Mouse (Mus musculus) hindbrain, embryonic 11.5 days (tissue): ENCODE data around the gene Atg2a. TPM values are rescaled to one million over a fixed set of nuclear protein-coding genes. Genes with fewer than 3 reads are reported as not detected.
"Not testable (repeated sequence)": the region's sequence is repeated elsewhere in the genome, so short reads cannot be mapped to it uniquely, and the experiment has no call there.

Experiments
- ATAC-seq: fragments of 200-750 bp; cut with Nextera tagmentation; 2 replicates; pipeline ENCODE4 v1.8.0; 2017; ENCODE audit warnings: mild to moderate bottlenecking, moderate TSS enrichment, moderate library complexity; ENCODE audit not compliant: low FRiP score
- DNase-seq: peaks from one replicate; pipeline ENCODE4 v3.0.0-alpha.2; 2015; ENCODE audit warnings: low spot score
- H3K27ac ChIP-seq: fragments of 300-500 bp; sonication (generic); 2 replicates; pipeline ENCODE4 v1.5.1; 2014; ENCODE audit warnings: mild to moderate bottlenecking, low read depth, low read length
- H3K27me3 ChIP-seq: fragments of 300-500 bp; sonication (generic); 2 replicates; pipeline ENCODE4 v1.6.1; 2014; ENCODE audit warnings: mild to moderate bottlenecking, low read length, moderate library complexity, mixed read lengths; ENCODE audit not compliant: control insufficient read depth, insufficient read depth
- H3K36me3 ChIP-seq: fragments of 300-500 bp; sonication (generic); 2 replicates; pipeline ENCODE4 v1.6.1; 2014; ENCODE audit warnings: mild to moderate bottlenecking, low read length, moderate library complexity, mixed read lengths; ENCODE audit not compliant: control insufficient read depth, insufficient read depth
- H3K4me1 ChIP-seq: fragments of 300-500 bp; sonication (generic); replicated peaks from 2 replicates; pipeline ENCODE4 v1.6.1; 2014; ENCODE audit warnings: low read length, mixed read lengths; ENCODE audit not compliant: control insufficient read depth, insufficient read depth
- H3K4me2 ChIP-seq: fragments of 300-500 bp; sonication (generic); replicated peaks from 2 replicates; pipeline ENCODE4 v1.6.1; 2014; ENCODE audit warnings: mild to moderate bottlenecking, low read depth, low read length
- H3K4me3 ChIP-seq: fragments of 300-500 bp; sonication (generic); 2 replicates; pipeline ENCODE4 v1.5.1; 2014; ENCODE audit warnings: low read depth, low read length
- H3K9ac ChIP-seq: fragments of 300-500 bp; sonication (generic); 2 replicates; pipeline ENCODE4 v1.6.1; 2014; ENCODE audit warnings: low read depth, low read length
- H3K9me3 ChIP-seq: fragments of 300-500 bp; sonication (generic); 2 replicates; pipeline ENCODE4 v1.6.1; 2016; ENCODE audit warnings: low read length; ENCODE audit not compliant: control insufficient read depth
- WGBS: fragments of 180-500 bp; shearing (Covaris S2); extraction: QIAGEN DNeasy Blood & Tissue Kit; methylation state at CpG from one replicate; pipeline ENCODE4 v1.1.7; 2014; 5-methylcytosine and 5-hydroxymethylcytosine counted together
- microRNA counts: library from miRNA; unstranded; fragments of <30 nt; microRNA quantifications from one replicate; lab custom pipeline; 2015
- polyA plus RNA-seq: library from polyadenylated mRNA; unstranded; fragments of >200 nt; fragmentation: Nextera tagmentation; extraction: Ambion mirVana; gene quantifications from 2 replicates; pipeline ENCODE4 v1.2.1, GENCODE M21; 2014

Atg2a gene
- polyA plus RNA-seq, 1 experiment from 2014 or later, result 8.1 TPM

GRCm38 (mm10) chr19:6310181-6310580, 68.7 kb downstream of the Atg2a start:
- 92% methylated on average over 5 of the region's 5 CpGs for WGBS
- ATAC-seq (no peak), DNase-seq (no peak)
- no peak overlapping the region for H3K9ac ChIP-seq
- H3K9me3 ChIP-seq, result no peaks in the 10 kb centered on the region
- no peak overlapping the region for H3K4me2 ChIP-seq
- no peaks in the 10 kb centered on the region for H3K27me3 ChIP-seq
- no peaks in the 10 kb centered on the region for H3K4me1 ChIP-seq
- no peak overlapping the region for H3K4me3 ChIP-seq
- no peak overlapping the region for H3K27ac ChIP-seq
- H3K36me3 ChIP-seq, result no peaks in the 10 kb centered on the region

- not testable (repeated sequence) for H3K4me2 ChIP-seq, H3K27ac ChIP-seq, ATAC-seq, H3K9ac ChIP-seq, H3K27me3 ChIP-seq, DNase-seq, H3K36me3 ChIP-seq, H3K4me1 ChIP-seq, H3K4me3 ChIP-seq, H3K9me3 ChIP-seq
- 90% methylated on average over 3 of the region's 3 CpGs for WGBS
Measured at GRCm38 (mm10) chr19:6311783-6312182, 70.3 kb downstream of the Atg2a start.

MicroRNAs encoded within 50 kb of the gene (microRNA counts, 519-probe panel; counts per million panel counts)
- not detected for microRNA mmu-miR-192 (lab: Ali Mortazavi, UCI)

Other genes starting within 250 kb of the Atg2a start
- 3.8 and 4.2 TPM in 2 replicates for gene Capn1, start 225.8 kb upstream of the Atg2a start, polyA plus RNA-seq
- gene Syvn1, start 195.1 kb upstream of the Atg2a start, polyA plus RNA-seq, result 23.9 and 27.1 TPM in 2 replicates
- gene Mrpl49, start 183.9 kb upstream of the Atg2a start, polyA plus RNA-seq, result 81.7 and 86.6 TPM in 2 replicates
- 749 and 751 TPM in 2 replicates for gene Fau, start 183.8 kb upstream of the Atg2a start, polyA plus RNA-seq
- gene Znhit2, start 180.5 kb upstream of the Atg2a start, polyA plus RNA-seq, result 39.7 and 41.1 TPM in 2 replicates
- 36.0 and 38.1 TPM in 2 replicates for gene Tm7sf2, start 173.3 kb upstream of the Atg2a start, polyA plus RNA-seq
- gene Vps51, start 164.4 kb upstream of the Atg2a start, polyA plus RNA-seq, result 47.4 and 49.7 TPM in 2 replicates
- not detected in 2 replicates for gene Tmem262, start 161.6 kb upstream of the Atg2a start, polyA plus RNA-seq
- 1.4 and 1.7 TPM in 2 replicates for gene Gm28374, start 159.4 kb upstream of the Atg2a start, polyA plus RNA-seq
- gene Zfpl1, start 156.7 kb upstream of the Atg2a start, polyA plus RNA-seq, result 70.1 and 77.8 TPM in 2 replicates
- gene Cdca5, start 156.7 kb upstream of the Atg2a start, polyA plus RNA-seq, result 45.8 and 51.5 TPM in 2 replicates
- gene AC131692.1, start 147.2 kb upstream of the Atg2a start, polyA plus RNA-seq, result 0.49 and 0.62 TPM in 2 replicates
- gene Naaladl1, start 135.9 kb upstream of the Atg2a start, polyA plus RNA-seq, result 0.38 and 0.59 TPM in 2 replicates
- gene Sac3d1, start 123.0 kb upstream of the Atg2a start, polyA plus RNA-seq, result 62.6 and 62.9 TPM in 2 replicates
- gene Snx15, start 113.4 kb upstream of the Atg2a start, polyA plus RNA-seq, result 26.9 and 32.4 TPM in 2 replicates
- gene Batf2, start 100.7 kb upstream of the Atg2a start, polyA plus RNA-seq, result 0.32 TPM in 1 of 2 replicates, not detected in the other
- gene Arl2, start 100.1 kb upstream of the Atg2a start, polyA plus RNA-seq, result 80.0 and 82.4 TPM in 2 replicates
- gene Majin, start 57.3 kb upstream of the Atg2a start, polyA plus RNA-seq, result not detected in 2 replicates
- 0.71 and 0.98 TPM in 2 replicates for gene Gpha2, start 15.3 kb upstream of the Atg2a start, polyA plus RNA-seq
- 42.1 and 46.8 TPM in 2 replicates for gene Ppp2r5b, start 5.8 kb upstream of the Atg2a start, polyA plus RNA-seq
- gene Ehd1, start 35.1 kb downstream of the Atg2a start, polyA plus RNA-seq, result 62.6 and 67.4 TPM in 2 replicates
- gene Cdc42bpg, start 64.8 kb downstream of the Atg2a start, polyA plus RNA-seq, result 0.50 and 0.82 TPM in 2 replicates
- 43.0 and 51.3 TPM in 2 replicates for gene Men1, start 93.3 kb downstream of the Atg2a start, polyA plus RNA-seq
- 6.7 and 8.5 TPM in 2 replicates for gene Map4k2, start 99.5 kb downstream of the Atg2a start, polyA plus RNA-seq
- 156 and 178 TPM in 2 replicates for gene Sf1, start 122.0 kb downstream of the Atg2a start, polyA plus RNA-seq
- gene Pygm, start 142.7 kb downstream of the Atg2a start, polyA plus RNA-seq, result 1.6 and 2.1 TPM in 2 replicates
- gene Rasgrp2, start 157.7 kb downstream of the Atg2a start, polyA plus RNA-seq, result 16.0 and 18.0 TPM in 2 replicates
- 13.6 and 14.3 TPM in 2 replicates for gene Nrxn2, start 177.1 kb downstream of the Atg2a start, polyA plus RNA-seq